Mouse (Mus musculus): ENCODE measurements around the gene Trim52. TPM values are rescaled to one million over a fixed set of nuclear protein-coding genes. Genes with fewer than 3 reads are reported as not detected.

Trim52 gene
- total RNA-seq, 2 experiments from 2014 or later, result not detected

GRCm38 (mm10) chr14:106183985-106184384, 78.0 kb downstream of the Trim52 start:
- no peak for ATAC-seq (replicated peaks; ENCODE audit: low FRiP score, low TSS enrichment, poor library complexity, severe bottlenecking)

Other genes with a start within 250 kb of the Trim52 start
- gene Spry2, start 209.4 kb upstream of the Trim52 start, total RNA-seq (2014; fragmentation: Nextera tagmentation), result 4.5 and 5.1 TPM in 2 replicates
- gene Spry2, start 209.4 kb upstream of the Trim52 start, total RNA-seq (2017), result 4.7 and 7.1 TPM in 2 replicates